Mouse (Mus musculus) heart, postnatal 0 days (tissue): ENCODE measurements around the gene Exosc10.

Experiments
- CTCF ChIP-seq: IDR thresholded peaks from 2 replicates; pipeline ENCODE4 v1.5.1; 2016; ENCODE audit warnings: antibody characterized with exemption, control low read depth, low read depth
- EP300 ChIP-seq: IDR thresholded peaks from 2 replicates; pipeline ENCODE4 v1.6.1; 2016; ENCODE audit warnings: antibody characterized with exemption, low read depth

DNA sequence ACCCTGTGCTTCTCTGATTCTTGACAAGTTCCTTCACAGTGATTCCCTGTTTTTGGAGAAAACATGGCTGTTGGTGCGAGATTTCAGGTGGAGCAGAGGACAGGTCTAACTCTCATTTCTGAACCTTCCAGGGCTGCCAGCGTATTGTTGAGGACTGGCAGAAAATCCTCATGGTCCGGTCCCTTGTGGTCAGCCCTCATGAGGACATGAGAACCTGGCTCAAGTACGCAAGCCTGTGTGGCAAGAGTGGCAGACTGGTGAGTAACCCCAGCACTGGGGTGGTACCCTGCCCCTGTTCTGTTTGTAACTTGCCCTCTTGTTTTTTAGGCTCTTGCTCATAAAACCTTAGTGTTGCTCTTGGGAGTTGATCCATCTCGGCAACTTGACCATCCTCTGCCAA is 27.9 kb upstream of the Exosc10 start:
- TF ChIP-seq CTCF = no peak
- no peak for TF ChIP-seq EP300
